Mouse (Mus musculus) liver, adult (tissue): Measurements from ENCODE around the gene Asb4.

ENCODE experiments used
- GATA4 ChIP-seq: IDR thresholded peaks from 2 replicates; pipeline ENCODE4 v1.6.1; 2014; ENCODE audit warnings: mild to moderate bottlenecking, low read length; ENCODE audit not compliant: insufficient replicate concordance

Gene Asb4

DNA sequence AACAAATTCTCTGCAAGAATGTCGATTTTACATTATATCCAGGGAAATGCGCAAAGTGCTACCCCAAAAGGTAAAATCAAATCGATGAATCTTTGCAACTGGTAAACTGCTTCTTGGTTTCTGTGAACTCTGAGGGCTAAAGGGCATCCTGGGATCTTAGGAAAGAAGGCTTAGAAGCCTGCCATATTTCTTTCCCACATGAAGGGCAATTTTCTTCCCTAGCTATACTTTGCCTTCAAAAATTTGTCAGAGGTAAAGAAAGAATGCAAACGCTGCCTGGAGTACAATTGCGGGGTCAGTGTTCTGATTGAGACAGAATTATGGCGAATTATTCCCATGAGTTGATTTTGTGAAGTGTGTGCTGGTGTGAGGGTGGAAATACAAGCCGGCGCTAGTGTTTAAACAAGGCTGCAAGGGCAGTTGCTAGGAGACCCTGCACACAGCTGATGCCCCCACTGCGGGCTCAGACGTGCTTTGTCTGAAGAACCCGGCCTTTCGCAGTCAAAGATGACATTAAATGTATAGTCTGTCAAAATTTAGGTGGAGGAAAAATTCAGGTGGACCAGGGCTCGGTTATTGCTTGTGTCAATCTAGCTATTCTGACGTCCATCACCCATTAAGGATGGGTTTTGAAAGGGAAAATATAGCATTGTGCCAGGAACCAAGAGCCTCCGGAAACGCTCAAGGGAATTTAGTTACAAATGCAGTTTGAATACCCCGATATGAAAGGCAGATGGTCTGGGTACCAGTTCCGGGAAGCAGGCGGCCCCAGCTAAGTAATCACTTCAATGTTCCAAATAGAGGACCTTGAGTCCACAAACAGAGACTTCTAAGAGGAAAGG is at the start of gene Asb4:
Gene Asb4 (plus strand): TSS at position 51 of the 842 bp plus-strand sequence.
- TF ChIP-seq GATA4: no peak

DNA sequence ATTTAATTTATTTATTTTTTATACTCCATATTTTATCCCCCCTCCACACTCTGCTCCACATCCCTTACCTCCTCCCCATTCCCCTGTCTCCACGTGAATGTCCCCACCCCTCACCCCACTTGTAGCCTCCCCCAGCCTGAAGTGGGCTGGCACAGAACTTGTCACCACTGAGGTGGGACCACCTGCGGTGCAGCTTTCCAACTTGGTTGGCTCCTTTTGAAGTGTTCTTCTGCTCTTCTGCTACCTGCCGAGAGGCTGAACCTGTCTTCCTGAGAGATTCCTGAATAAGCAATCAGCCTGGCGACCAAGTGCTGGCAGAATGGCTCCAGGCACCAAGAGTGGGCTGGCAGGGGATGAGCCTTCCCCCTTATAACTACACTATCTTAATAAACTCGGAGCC is 49.2 kb upstream of the Asb4 start:
- no peak for TF ChIP-seq GATA4

DNA sequence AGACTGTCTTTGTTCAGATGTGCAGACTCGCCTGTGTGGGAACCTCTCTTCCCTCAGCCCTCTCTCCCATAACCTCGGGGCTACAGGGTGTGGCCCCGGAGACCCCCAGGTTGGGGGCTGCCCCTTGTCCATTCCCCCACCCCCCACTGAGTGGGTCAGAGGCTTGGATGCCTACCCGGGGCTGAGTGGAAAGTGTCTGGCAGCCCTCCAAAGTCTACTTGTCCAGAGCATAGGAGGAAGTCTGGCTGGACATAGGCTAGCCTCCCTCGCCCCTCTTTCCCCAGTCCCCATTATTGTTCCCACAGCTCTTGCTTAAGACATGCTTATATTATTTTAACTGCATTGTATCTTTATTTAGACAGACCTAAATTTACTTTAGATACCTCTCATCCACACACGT is 38.9 kb upstream of the Asb4 start:
- no peak for TF ChIP-seq GATA4

DNA sequence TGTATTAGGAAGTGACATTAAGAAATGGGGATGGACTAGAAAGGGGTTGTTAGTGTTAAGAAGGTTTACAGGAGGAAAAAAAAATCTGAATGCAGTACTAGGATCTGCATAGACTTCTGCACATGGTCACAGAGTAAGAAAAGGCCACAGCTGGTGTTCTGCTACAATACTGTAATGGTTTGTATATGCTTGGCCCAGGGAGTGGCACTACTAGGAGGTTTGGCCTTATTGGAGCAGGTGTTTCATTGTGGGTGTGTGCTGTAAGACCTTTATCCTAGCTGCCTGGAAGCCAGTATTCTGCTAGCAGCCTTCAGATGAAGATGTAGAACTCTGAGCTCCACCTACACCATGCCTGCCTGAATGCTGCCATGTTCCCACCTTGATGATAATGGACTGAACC is 25.3 kb upstream of the Asb4 start:
- TF ChIP-seq GATA4: no peak

DNA sequence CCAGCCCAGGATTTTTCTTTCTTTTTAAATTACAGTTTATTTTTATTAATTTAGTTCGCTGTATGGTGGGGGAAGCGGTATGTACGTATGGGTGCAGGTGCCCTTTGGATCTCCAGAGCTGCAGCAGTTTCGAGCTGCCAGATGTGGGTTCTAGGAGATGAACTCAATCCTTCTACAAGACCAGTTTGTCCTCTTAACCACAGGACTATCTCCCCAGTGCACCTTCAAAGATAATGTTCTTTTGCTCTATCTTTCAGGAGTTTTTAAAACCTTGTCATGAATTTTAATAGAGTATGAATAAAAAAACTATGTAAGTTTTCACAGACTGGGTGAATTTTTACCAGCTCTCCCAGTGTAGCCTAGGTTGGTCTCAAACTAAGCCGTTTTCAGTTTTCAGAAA is 22.8 kb upstream of the Asb4 start:
- no peak for TF ChIP-seq GATA4

DNA sequence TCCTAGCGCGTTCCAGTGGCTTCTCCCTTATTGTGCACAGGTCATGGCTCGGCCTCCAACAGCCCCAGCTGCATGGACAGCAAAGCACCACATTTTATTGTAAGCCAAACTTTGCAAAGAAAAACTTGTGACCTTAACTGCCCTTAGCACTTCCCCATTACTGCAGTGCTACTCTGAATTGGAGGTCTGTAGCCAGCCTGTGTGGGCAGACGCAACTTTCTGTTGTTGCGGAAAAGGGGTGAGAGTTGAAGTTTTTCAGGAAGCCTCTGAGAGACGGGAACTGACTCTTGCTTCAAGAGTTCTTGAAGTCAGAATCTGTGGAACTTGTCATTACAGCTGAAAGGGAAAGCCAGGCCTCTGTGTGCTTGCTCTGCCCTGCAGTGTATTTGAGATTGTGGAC is 21.2 kb upstream of the Asb4 start:
- TF ChIP-seq GATA4: no peak

DNA sequence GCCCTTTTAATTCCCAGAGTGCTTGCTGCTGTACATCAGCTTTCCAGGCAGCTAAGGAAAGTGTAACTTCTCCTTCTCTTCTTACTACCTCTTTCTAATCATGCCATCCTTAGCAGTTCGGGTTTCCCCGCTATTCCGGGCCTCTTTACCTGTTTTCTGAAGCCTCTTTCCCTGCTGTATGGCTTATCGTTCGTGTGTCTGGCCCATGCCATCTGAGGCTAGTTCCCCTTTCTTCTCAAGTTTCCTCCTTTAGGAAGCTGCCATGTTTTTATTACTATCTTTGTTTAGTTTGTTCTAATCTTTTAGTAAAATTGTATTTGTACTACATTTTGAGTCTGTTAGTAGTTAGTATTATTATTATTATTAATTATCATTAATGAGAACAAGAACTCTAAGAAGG is 17.3 kb upstream of the Asb4 start:
- TF ChIP-seq GATA4: no peak

DNA sequence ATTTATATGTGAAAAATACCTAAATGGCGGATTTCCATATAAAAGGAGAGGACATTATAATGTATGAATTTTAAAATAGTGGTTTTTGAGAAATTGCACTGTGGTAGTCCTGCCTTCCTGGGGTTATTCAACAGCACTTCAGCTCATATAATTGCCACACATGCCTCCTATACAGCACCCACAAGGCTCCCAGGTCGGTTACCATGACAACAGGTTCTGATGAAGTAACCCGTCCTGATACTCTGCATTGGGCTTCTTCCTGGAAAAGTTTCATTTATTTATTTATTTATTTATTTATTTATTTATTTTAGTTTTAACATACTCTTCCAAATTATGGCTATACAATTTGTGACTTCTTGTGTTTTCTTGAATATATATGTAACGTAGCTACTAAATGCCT is 6.3 kb upstream of the Asb4 start:
- no peak for TF ChIP-seq GATA4

DNA sequence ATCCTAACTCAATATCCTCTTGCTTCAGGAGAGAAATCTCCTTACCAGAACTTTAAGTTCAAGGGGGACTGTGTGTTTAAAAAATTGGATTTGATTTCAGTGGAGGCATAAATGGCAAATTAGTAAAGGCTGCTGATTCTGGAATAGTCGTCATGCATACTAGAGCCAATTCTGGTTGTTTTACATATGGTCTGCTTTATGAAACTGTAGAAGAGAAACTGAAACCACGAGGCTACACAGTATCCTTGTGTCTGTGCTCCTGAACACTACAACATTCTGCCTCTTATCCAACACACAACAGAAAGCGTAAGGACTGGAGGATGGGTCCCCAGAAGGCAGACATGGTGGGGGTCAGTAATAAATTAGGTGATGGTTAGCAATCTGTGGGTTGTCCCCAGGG is 4.1 kb upstream of the Asb4 start:
- no peak for TF ChIP-seq GATA4

DNA sequence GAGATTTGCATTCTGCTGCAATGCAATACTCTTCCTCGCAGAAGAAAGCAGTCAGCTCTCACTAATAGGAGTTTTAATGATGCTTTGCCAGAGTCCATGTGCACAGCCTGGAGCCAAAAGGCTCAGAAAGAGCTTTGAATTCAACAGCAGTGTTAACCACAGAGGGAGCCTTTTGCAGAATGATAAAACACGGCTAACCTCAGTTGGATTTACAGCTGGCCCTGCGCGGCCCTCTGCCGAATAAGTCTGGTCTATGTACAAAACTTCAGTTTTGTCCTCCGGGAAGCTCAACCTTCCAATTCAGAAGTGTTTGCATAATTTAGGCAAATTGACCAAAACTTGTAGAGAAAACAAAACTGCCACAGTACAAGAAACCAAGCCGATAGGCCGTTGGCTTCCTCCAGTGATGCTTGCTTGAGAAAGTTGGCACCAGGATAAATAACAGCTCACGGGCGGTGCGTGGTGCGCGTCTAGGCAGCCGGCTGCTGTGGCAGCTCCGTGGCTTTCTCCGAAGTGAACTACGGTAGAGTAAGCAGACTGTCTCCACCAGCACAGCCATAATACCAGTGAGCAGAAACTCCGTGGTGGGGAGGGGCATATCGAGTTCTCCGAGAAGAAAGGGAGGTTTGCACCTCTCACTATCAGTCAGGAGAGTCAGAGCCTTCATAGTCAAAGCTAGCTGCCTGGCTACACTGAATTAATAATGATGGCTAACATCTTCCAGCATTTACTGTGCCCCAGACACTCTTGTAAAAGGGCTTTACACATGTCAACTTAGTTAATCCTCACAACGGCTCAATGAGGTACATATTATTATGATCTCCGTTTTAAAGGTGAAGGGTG is 3.2 kb upstream of the Asb4 start:
- no peak for TF ChIP-seq GATA4

DNA sequence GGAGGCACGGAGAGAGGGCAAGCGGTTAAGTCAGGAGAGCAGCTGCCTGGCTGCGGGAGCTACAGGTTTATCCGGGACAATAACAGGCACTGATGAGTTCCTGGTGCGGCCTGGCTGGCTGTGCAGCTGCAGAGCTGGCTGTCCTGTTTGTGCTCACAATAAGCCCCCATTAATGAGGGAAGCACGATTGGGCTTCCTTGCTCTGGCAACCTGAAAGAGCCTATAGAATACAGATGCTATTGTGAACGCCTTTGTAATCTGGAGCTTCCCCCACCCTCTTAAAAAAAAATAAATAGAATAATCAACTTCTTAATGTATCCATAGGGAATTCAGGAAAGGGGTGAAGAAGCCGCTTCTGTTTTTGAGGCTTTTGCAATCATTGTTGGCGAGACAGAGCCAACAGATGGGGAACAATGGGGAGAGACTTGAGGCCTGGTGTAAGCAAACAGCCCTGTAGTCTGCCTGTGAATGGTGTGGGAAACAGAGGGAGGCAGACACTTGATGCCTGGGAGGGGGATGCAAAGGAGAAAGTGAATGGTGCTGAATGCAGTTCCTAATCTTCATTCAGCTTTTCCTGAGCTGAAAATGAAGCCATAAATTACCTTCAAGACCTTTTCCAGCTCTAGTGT is 2.4 kb upstream of the Asb4 start:
- TF ChIP-seq GATA4: no peak

DNA sequence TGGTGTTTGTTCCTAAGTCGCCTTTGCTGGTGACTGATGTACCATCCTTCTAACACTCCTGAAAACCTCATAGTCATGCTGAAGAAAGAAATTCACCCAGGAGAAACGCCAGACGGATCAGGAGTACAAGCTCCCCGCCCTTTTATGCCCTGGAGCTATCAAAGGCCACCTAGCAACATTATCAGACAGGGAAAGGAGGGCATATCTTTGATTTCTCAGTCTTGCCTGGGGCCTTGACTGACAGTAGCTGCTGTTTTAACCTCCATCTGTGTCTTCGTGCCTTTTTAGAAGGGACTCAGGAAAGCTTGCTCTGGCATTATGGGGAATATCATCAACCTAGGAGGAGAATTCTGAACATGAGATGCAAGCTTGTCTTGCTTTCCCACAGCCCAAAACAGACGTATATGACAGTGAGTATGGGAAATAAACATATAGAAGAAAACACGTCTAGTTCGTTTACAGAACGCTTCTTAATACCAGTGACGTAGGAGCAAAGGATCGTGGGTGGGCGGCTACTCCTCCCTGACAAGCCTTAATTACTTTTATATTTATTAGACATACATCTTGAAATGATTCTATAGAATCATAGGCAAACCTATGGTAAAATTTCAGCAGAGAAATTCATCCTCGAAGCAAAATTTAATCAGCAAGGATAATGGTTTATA is 1.1 kb upstream of the Asb4 start:
- no peak for TF ChIP-seq GATA4

DNA sequence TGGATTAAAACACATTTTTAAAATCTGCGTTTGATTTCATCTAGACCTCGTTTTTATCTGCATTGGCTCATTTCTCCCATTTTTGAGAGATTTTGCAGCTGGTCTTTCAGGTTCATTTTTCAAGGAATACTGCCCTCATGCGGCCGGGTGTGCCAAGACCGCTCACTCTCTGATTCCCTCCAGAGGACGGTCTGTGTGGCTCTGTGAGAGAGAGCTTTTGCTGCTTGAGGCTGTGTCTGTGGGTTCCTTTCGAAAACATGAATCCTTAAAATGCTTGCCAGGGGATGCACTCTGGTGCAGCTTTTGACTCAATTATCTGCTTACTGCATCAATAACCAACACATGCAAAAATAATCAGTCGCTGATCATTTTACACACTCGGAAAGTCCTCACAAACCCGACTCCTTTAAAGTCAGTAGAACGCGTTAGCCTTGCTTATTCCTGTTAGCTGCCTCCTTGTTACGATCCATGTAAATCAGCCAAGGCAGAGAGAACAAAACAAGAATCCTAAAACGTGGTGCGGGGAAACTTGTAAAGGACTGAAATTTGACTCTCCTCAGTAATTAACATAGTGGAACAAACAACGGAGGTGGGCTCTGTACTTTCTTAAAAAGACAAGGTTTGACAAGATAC is 487 bp upstream of the Asb4 start:
- no peak for TF ChIP-seq GATA4

DNA sequence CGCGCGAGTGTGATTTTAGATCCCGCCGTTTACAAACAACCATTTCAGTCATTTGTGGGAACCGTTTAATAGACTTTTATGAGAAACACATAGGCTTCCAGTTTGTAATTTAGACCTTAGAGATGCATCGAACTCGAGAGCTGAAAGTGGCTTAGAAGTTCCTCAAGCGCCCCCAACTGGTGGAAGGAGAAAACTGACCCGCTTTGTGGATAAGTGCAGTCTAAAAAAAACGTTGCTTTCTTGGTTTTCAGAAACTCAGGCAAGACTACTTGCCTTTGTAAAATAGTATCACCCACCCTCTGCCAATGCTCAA is 948 bp downstream of the Asb4 start:
- TF ChIP-seq GATA4: no peak

DNA sequence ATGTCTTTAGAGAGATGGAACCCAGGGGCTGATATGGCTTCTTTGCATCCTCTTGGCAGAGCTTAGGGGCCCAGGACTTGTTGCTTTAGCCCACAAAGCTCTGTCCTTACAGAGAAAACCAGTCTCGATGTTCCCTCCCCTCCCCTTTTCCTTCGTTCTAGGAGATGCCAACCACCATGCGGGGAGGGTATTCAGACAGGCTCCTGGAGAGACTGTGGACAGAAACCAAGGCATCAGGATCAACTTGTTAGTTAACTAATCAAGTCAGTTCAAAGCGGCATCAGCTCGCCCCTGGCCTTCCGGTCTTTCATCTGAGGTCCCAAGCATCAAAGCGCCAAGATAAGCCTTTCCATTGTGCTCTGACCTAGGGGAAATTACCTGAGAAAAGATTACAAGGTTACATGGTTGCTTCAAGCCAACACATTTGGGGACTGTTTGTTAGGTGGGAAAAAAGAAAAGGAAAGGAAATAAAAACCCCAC is 2.0 kb downstream of the Asb4 start:
- no peak for TF ChIP-seq GATA4

DNA sequence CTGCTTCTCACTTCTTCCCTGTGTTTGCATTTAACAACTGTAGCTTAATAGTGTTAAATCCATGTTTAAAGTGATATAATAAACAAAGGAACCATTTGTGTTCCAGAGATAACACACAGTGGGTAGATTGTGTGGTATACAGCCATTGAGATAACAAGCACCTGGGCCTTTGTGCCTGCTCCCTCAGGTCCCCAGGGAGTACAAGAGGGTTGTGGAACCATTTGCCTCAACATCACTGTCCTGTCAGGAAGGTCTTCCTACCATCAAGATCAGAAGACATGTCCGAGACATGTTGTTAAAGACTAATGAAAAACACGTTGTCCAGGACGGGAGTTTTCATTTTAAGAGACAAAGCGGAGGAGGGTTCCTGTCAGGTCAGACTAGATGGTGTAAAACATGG is 3.3 kb downstream of the Asb4 start:
- TF ChIP-seq GATA4: no peak

DNA sequence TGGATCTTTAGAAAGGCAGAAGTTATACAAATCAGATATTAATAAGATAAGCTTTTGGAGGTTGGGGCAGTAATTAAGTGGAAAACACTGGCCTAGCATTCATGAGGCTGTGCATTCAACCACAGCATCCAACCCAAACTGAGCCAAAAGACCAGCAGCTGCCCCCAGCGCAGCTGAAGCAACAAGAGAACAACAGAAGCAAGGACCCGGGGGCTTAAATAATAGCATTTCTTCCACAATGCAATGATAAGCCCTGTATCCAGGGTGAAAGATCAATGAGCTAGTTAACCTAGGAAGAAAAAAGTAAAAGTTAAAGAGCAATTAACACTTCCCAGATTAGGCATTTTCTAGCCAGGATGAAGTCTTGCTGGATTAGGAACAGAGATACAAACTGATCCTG is 4.2 kb downstream of the Asb4 start:
- TF ChIP-seq GATA4: no peak
